Mouse (Mus musculus) myocyte (in vitro differentiated cells): Measurements from ENCODE around the gene Cfap299. TPM values are rescaled to one million over a fixed set of nuclear protein-coding genes. Genes with fewer than 3 reads are reported as not detected.

ENCODE experiments used
- H3K27me3 ChIP-seq: one replicate; pipeline ENCODE4 v1.6.1; 2011; ENCODE audit not compliant: control insufficient read depth, insufficient read depth, insufficient read length
- H3K36me3 ChIP-seq: one replicate; pipeline ENCODE4 v1.6.1; 2011; ENCODE audit not compliant: control insufficient read depth, insufficient read depth
- H3K4me2 ChIP-seq: one replicate; pipeline ENCODE4 v1.6.1; 2011; ENCODE audit warnings: low read depth, control low read depth
- H3K4me3 ChIP-seq: one replicate; pipeline ENCODE4 v1.5.1; 2011; ENCODE audit warnings: mild to moderate bottlenecking, control low read depth, moderate library complexity
- H3K79me2 ChIP-seq: one replicate; pipeline ENCODE4 v1.6.1; 2011; ENCODE audit not compliant: control insufficient read depth, insufficient read depth
- H3ac ChIP-seq: one replicate; pipeline ENCODE4 v1.6.1; 2011; ENCODE audit not compliant: control insufficient read depth, insufficient read length
- CEBPB ChIP-seq: IDR thresholded peaks from 2 replicates; pipeline ENCODE4 v1.6.1; 2011; ENCODE audit warnings: mild to moderate bottlenecking, moderate library complexity; ENCODE audit not compliant: poor library complexity, insufficient read depth, severe bottlenecking
- E2F4 ChIP-seq: IDR thresholded peaks from one replicate; pipeline ENCODE4 v1.6.1; 2011; ENCODE audit warnings: mild to moderate bottlenecking, control low read depth, moderate library complexity; ENCODE audit not compliant: insufficient read depth
- MAX ChIP-seq: IDR thresholded peaks from one replicate; pipeline ENCODE4 v1.6.1; 2011; ENCODE audit warnings: low read depth, mild to moderate bottlenecking, control low read depth
- MYOD1 ChIP-seq, 3 experiments: IDR thresholded peaks; one replicate each; pipeline ENCODE4 v1.6.1; 2011; ENCODE audit warnings: control low read depth in 2 of 3, low read depth in 2 of 3, mild to moderate bottlenecking in 2 of 3, moderate library complexity in 1 of 3; ENCODE audit not compliant: insufficient read length in 2 of 3, control insufficient read depth in 1 of 3
- MYOG ChIP-seq, 3 experiments: IDR thresholded peaks; one replicate each; pipeline ENCODE4 v1.6.1; 2011; ENCODE audit warnings: control low read depth in 2 of 3, low read depth in 2 of 3, mild to moderate bottlenecking in 2 of 3; ENCODE audit not compliant: insufficient read length in 2 of 3, control insufficient read depth in 1 of 3, insufficient read depth in 1 of 3
- POLR2A ChIP-seq: IDR thresholded peaks from one replicate; pipeline ENCODE4 v1.6.1; 2011; ENCODE audit warnings: low read depth, mild to moderate bottlenecking, control low read depth, moderate library complexity; ENCODE audit not compliant: insufficient read length
- POLR2AphosphoS2 ChIP-seq: IDR thresholded peaks from one replicate; pipeline ENCODE4 v1.6.1; 2011; ENCODE audit warnings: low read depth, control low read depth; ENCODE audit not compliant: insufficient read length
- REST ChIP-seq: IDR thresholded peaks from one replicate; pipeline ENCODE4 v1.6.1; 2011; ENCODE audit warnings: mild to moderate bottlenecking, control low read depth, moderate library complexity; ENCODE audit not compliant: insufficient read depth, insufficient read length
- SRF ChIP-seq: IDR thresholded peaks from one replicate; pipeline ENCODE4 v1.6.1; 2011; ENCODE audit warnings: low read depth; ENCODE audit not compliant: control insufficient read depth, insufficient read length
- TCF12 ChIP-seq: IDR thresholded peaks from one replicate; pipeline ENCODE4 v1.6.1; 2011; ENCODE audit warnings: mild to moderate bottlenecking, control low read depth; ENCODE audit not compliant: poor library complexity, insufficient read depth, severe bottlenecking
- TCF3 ChIP-seq: IDR thresholded peaks from one replicate; pipeline ENCODE4 v1.6.1; 2011; ENCODE audit warnings: low read depth, control low read depth; ENCODE audit not compliant: insufficient read length
- USF1 ChIP-seq: IDR thresholded peaks from one replicate; pipeline ENCODE4 v1.6.1; 2011; ENCODE audit warnings: low read depth, mild to moderate bottlenecking, control low read depth, moderate library complexity
- polyA plus RNA-seq: library from polyadenylated mRNA; unstranded; fragments of >200 nt; fragmentation: generic; extraction: Trizol; gene quantifications from one replicate; pipeline ENCODE4 v1.2.1, GENCODE M21; 2012; ENCODE audit warnings: missing spikeins

Gene Cfap299
- polyA plus RNA-seq, 1 experiment: not detected

DNA sequence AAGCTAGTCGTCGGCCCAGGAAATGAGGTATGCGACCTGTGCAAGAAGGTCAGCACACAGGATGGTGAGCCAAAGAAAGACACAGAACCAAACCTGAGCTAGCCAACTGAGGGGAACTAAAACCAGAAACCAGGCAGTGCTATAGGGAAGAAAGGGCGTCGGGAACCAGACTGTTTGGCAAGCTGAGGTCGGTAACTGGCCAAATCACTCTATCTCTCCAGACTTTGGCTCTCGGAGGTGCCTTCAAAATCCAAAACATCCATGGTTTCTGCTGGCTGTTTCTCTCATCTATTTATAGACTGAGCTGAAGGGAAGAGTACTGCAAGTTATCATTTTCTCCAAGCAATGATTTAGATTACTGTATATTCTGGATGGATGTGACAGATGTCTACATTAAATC is 477.9 kb downstream of the Cfap299 start:
- Histone ChIP-seq H3K36me3 (no peaks in the 10 kb centered on the region), H3K4me3 (no peak overlapping the region), H3K27me3 (peaks cover 5% of the 10 kb centered on the region), H3ac (no peak overlapping the region), H3K79me2 (no peaks in the 10 kb centered on the region), H3K4me2 (no peak overlapping the region)
- TF ChIP-seq MYOD1 (IDR thresholded peaks at IDR 0.05; ENCODE audit: control insufficient read depth in 1 of 3, insufficient read length in 2 of 3, low read depth in 2 of 3) (no peak), SRF (no peak), TCF3 (no peak), USF1 (no peak), CEBPB (no peak), MAX (no peak), E2F4 (no peak), POLR2AphosphoS2 (no peak), REST (no peak), TCF12 (no peak), POLR2A (no peak), MYOG (IDR thresholded peaks at IDR 0.05; ENCODE audit: control insufficient read depth in 1 of 3, insufficient read depth in 1 of 3, insufficient read length in 2 of 3, low read depth in 2 of 3) (no peak)

DNA sequence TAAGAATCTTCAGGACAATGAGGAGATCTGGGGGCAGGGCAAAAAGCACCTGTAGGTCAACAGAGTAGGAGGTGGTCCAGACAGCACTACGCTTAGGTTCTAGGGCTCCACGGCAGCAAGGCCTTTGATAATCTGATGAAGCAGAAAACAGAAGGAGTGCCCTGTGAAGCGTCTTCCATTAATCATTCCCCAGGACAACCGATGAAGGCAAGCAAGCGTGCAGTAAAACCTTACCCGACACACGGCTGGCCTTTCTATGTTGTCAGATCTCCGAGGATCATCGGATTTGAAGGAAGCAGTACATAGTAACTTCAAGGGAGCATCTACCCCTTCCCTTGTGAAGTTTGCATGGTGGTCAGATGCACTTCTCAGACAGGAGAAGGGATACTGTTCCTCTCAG is 478.8 kb downstream of the Cfap299 start:
- peaks cover 5% of the 10 kb centered on the region for H3K27me3 ChIP-seq
- H3K4me2 ChIP-seq: no peak overlapping the region
- TF ChIP-seq POLR2AphosphoS2 (no peak), SRF (no peak), TCF12 (no peak), CEBPB (no peak), MYOG (IDR thresholded peaks at IDR 0.05; ENCODE audit: control insufficient read depth in 1 of 3, insufficient read depth in 1 of 3, insufficient read length in 2 of 3, low read depth in 2 of 3) (no peak), TCF3 (no peak), MYOD1 (IDR thresholded peaks at IDR 0.05; ENCODE audit: control insufficient read depth in 1 of 3, insufficient read length in 2 of 3, low read depth in 2 of 3) (no peak), USF1 (no peak), E2F4 (no peak), REST (no peak), MAX (no peak), POLR2A (no peak)
- no peak overlapping the region for H3K4me3 ChIP-seq
- H3K79me2 ChIP-seq: no peaks in the 10 kb centered on the region
- H3K36me3 ChIP-seq: no peaks in the 10 kb centered on the region
- H3ac ChIP-seq: no peak overlapping the region

DNA sequence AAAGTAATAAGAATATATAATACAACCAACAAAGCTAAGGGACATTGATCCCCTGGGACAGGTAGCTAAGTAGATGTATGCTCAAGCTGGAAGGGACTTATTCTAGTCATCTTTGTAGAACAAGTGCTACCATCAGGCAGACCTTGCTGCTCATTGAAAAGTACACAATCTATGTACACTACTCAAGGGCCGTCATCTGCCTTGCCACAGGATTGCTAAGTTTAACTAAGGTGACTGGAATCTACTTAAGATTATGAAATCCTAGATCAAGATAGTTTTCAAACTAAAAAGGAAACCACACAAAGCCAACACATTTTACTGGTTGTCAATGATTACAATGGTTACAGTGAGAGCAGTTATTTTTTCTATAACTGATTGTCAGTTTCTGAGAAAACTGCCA is 483.3 kb downstream of the Cfap299 start:
- Histone ChIP-seq H3K4me2 (no peak overlapping the region), H3ac (no peak overlapping the region), H3K27me3 (peaks cover 5% of the 10 kb centered on the region), H3K36me3 (no peaks in the 10 kb centered on the region), H3K79me2 (no peaks in the 10 kb centered on the region), H3K4me3 (no peak overlapping the region)
- TF ChIP-seq REST (no peak), USF1 (no peak), CEBPB (no peak), POLR2AphosphoS2 (no peak), MAX (no peak), TCF12 (no peak), E2F4 (no peak), SRF (no peak), POLR2A (no peak), MYOG (IDR thresholded peaks at IDR 0.05; ENCODE audit: control insufficient read depth in 1 of 3, insufficient read depth in 1 of 3, insufficient read length in 2 of 3, low read depth in 2 of 3) (no peak), MYOD1 (IDR thresholded peaks at IDR 0.05; ENCODE audit: control insufficient read depth in 1 of 3, insufficient read length in 2 of 3, low read depth in 2 of 3) (no peak), TCF3 (no peak)

DNA sequence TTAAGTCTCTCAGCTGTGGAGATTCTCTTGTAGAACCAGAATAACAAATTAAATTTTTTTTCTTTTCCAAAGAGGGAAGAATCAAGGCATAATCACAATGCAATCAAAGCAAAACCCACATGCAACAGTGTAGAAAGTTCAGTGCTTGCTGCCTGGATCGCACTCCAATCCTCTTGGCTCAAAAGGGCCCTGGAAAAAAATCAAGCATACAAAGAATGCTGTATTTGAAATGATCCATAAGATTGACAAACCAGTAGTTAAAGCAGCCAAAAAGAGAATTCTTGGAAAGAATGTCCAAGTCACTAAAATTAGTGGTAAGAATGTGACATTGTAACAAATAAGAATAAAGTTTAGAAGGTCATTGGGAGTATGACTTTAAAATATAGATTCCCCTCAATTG is 486.2 kb downstream of the Cfap299 start:
- no peak overlapping the region for H3K4me3 ChIP-seq
- no peaks in the 10 kb centered on the region for H3K27me3 ChIP-seq
- no peak overlapping the region for H3K4me2 ChIP-seq
- no peaks in the 10 kb centered on the region for H3K79me2 ChIP-seq
- H3K36me3 ChIP-seq: no peaks in the 10 kb centered on the region
- H3ac ChIP-seq: no peak overlapping the region
- no peak for TF ChIP-seq SRF
- no peak for TF ChIP-seq MYOG (IDR thresholded peaks at IDR 0.05; ENCODE audit: control insufficient read depth in 1 of 3, insufficient read depth in 1 of 3, insufficient read length in 2 of 3, low read depth in 2 of 3)
- TF ChIP-seq REST: no peak
- TF ChIP-seq CEBPB: no peak
- no peak for TF ChIP-seq POLR2A
- TF ChIP-seq TCF12: no peak

DNA sequence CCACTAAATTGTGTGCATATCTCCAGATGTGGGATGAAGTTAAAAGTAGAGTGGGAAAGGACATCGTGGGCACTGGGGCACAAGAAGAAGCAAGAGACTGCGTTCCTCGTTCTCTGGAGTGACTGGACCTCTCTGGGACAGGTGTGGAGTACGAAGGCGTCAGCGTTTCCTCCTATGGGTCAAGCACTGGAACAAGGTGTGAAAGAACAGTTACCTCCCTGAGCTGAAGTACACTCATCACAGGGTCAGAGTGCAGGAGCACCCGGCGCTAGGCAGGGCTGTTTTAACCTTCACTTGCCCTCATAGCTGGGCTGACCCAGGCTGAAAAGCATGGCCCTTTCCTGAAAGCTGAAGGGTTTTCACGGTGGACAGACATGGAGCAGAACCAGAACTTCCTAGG is 504.7 kb downstream of the Cfap299 start:
- TF ChIP-seq USF1: no peak
- no peak for TF ChIP-seq CEBPB
- no peak for TF ChIP-seq MAX
- TF ChIP-seq MYOG (IDR thresholded peaks at IDR 0.05; ENCODE audit: control insufficient read depth in 1 of 3, insufficient read depth in 1 of 3, insufficient read length in 2 of 3, low read depth in 2 of 3): no peak
- no peak for TF ChIP-seq POLR2AphosphoS2
- TF ChIP-seq MYOD1 (IDR thresholded peaks at IDR 0.05; ENCODE audit: control insufficient read depth in 1 of 3, insufficient read length in 2 of 3, low read depth in 2 of 3): no peak
- TF ChIP-seq TCF3: no peak
- no peak for TF ChIP-seq SRF
- TF ChIP-seq E2F4: no peak
- H3K36me3 ChIP-seq: no peaks in the 10 kb centered on the region

More for the DNA sequence above, 504.7 kb downstream of the Cfap299 start:
- Histone ChIP-seq H3K79me2 (no peaks in the 10 kb centered on the region), H3K4me3 (no peak overlapping the region), H3K27me3 (peaks cover under 1% of the 10 kb centered on the region), H3ac (no peak overlapping the region), H3K4me2 (no peak overlapping the region)
